Mouse (Mus musculus) cerebral cortex, adult 2 months (tissue): Measurements from ENCODE around the gene Hnrnpk.

Source experiments
- WGBS: fragments of 180-500 bp; shearing (Covaris S2); methylation state at CpG from one replicate; pipeline ENCODE4 v1.1.7; 2018; 5-methylcytosine and 5-hydroxymethylcytosine counted together

Gene Hnrnpk

GRCm38 (mm10) chr13:58403243-58403642 lies at the start of gene Hnrnpk:
Hnrnpk (minus strand) TSS chr13:58403343.
- WGBS = 6% methylated on average over 17 of the region's 17 CpGs

DNA sequence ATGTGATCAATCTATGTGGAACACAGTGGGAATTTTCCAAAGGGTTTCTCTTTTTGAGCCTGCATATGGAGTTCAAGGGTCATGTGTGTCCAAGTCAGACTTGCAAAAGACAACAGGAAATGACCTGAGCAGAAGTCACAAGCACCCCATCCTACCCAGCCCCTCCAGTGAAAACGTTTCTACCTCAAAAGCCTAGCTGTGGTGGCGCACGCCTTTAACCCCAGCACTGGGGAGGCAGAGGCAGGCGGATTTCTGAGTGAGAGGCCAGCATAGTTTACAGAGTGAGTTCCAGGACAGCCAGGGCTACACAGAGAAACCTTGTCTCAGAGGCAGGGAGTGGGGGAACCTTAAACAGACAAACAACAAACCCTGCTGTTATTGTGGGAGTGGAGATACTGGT lies 49.1 kb upstream of the Hnrnpk start:
- WGBS = 84% methylated on average over 4 of the region's 4 CpGs

GRCm38 (mm10) chr13:58450459-58451182 lies 47.5 kb upstream of the Hnrnpk start:
- 91% methylated on average over 22 of the region's 22 CpGs for WGBS

- 86% methylated on average over 2 of the region's 2 CpGs for WGBS
Measured at GRCm38 (mm10) chr13:58446541-58446940, 43.4 kb upstream of the Hnrnpk start.

DNA sequence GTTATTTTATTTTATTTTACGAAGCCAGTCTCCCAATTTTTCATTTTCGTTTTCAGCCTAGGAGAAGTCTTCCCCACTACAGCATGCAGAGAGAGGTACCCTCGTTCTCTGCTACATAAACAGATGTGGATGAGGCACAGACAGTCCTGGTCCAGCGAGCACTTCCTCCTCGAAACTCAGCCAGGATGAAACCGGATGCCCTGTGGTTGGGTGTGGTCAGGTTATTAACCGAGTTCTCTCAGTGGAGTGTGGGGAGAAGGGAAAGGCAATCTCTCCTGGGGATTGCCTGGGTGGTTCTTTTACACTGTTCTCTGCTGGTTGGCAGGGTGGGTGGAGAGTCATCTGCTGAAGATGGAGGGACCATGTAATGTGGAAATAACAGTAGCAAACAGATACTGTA lies 40.6 kb upstream of the Hnrnpk start:
- WGBS = 67% methylated on average over 7 of the region's 7 CpGs

GRCm38 (mm10) chr13:58443326-58443725 lies 40.2 kb upstream of the Hnrnpk start:
- whole genome bisulfite sequencing = 73% methylated on average over 4 of the region's 4 CpGs

DNA sequence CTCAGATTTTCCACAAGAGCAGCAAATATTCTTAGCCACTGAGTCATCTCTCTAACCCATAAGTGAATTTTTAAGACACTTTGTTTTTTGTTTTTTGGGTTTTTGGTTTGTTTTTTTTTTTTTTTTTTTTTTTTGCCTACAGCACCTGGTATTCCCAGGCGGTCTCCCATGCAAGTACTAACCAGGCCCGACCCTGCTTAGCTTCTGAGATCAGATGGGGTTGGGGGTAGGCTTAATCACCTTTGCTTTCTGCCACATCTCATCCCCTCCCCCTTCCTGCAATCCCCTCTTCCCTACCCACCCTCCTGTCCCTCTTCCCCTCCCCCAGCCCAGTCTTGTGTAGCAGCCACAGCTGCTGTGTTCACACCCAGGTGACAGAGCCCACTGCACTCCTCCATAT lies 36.6 kb upstream of the Hnrnpk start:
- 90% methylated on average over 2 of the region's 2 CpGs for WGBS

GRCm38 (mm10) chr13:58423061-58423660 lies 20.0 kb upstream of the Hnrnpk start:
- 74% methylated on average over 10 of the region's 10 CpGs for WGBS

DNA sequence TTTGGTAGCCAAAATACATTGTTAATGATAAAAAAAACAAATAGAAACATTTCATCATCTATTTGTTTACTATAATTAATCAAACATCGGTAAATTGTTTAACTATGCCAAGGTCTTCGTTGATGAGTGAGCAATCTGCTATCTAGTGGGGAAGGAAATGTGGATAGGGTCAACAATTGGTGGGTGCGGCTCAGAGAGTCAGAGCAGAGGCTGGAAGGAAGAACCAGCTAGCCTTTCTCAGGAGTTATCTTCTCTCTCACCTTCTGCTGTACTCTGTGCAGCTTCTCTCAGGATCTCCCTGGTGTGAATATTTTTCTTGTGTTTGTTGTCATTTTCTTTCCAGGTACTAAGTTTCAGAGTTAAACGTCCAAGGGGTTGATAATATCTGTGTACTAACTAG lies 19.1 kb upstream of the Hnrnpk start:
- 87% methylated on average over 4 of the region's 4 CpGs for WGBS

- WGBS = 91% methylated on average over 4 of the region's 4 CpGs
Measured at GRCm38 (mm10) chr13:58421026-58421425, 17.9 kb upstream of the Hnrnpk start.

- 96% methylated on average over 1 of the region's 1 CpGs for WGBS
Measured at GRCm38 (mm10) chr13:58419266-58419665, 16.1 kb upstream of the Hnrnpk start.

GRCm38 (mm10) chr13:58418656-58419055 lies 15.5 kb upstream of the Hnrnpk start:
- 81% methylated on average over 4 of the region's 4 CpGs for WGBS

- WGBS = 70% methylated on average over 5 of the region's 5 CpGs
Measured at GRCm38 (mm10) chr13:58415838-58416237, 12.7 kb upstream of the Hnrnpk start.

DNA sequence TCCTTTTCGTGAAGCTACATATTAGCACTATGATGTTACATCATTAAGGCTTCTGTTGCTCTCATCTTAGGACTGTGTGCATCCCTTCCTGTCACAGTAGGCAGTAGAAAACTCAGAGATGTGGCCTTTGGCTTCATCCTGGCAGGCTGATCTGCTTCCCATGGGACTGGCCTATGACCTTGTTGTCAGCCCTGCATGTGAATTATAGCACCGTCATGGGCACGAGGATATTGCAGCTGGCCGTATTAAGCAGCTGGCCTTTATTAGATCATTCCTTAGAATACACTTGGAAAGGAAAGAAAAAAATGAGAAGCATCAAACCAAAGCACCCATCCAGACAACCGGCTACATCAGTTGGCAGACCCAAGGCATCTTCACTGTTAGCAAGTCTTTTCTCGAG lies 12.2 kb upstream of the Hnrnpk start:
- WGBS = 77% methylated on average over 6 of the region's 6 CpGs

GRCm38 (mm10) chr13:58411073-58411472 lies 7.9 kb upstream of the Hnrnpk start:
- WGBS = 96% methylated on average over 4 of the region's 4 CpGs

DNA sequence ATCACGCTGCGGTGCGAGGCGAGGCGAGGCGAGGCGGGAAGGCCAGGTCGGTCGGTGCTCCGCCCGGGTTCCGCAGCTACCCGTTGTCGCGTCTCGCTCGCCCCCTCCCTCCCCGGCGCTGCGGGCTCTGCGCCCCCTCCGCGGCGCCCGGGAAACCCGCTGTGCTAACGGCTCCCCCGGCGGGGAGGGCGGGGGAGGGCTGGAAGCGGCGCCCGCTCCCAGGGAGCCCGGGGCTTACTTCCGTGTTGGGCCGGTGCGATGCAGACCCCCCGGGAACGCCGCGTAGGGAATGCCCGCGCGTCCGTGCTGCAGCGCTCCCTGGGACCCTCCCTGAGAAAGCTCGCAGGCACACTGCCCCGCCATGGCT lies 416 bp downstream of the Hnrnpk start:
- WGBS = 0% methylated on average over 37 of the region's 48 CpGs

DNA sequence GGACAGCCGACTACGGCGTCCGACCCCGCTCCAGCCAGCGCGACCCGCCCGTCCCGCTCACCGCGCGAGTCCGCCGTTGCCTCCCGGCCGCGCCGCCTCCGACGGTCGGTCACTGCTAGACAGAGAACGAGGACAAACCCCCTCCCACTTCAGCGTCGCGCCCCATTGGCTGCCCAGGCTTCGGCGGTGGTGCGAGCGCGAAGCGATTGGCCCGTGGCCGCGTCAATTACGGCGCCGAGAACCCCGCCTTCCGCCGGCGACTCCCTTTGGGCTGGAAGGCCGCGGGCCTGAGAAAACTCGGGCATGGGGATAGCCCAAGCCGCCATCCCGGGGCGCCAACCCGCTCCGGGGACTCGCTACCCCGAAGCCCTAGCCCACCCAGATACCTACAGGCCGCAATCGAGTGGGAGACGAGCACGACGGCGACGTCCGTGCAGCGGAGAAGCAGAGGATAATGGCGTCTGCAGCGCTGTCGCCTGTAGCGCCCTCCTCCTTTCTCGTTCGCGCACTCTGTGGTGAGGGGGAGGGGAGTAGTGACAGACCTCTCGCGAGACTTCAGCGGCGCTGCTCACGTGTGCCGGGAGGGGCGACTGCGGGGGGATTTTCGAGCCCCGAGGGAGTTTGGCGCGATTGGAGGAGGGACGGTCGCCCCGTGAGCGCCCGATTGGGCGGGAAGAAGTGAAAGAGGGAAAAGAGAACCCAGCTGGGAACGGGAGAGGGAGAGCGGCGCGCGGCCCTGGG lies 970 bp downstream of the Hnrnpk start, which contains the start of gene Rmi1:
Rmi1 (plus strand) TSS at position 246 of the 741 bp plus-strand sequence.
- under 1% methylated on average over 91 of the region's 91 CpGs for WGBS

DNA sequence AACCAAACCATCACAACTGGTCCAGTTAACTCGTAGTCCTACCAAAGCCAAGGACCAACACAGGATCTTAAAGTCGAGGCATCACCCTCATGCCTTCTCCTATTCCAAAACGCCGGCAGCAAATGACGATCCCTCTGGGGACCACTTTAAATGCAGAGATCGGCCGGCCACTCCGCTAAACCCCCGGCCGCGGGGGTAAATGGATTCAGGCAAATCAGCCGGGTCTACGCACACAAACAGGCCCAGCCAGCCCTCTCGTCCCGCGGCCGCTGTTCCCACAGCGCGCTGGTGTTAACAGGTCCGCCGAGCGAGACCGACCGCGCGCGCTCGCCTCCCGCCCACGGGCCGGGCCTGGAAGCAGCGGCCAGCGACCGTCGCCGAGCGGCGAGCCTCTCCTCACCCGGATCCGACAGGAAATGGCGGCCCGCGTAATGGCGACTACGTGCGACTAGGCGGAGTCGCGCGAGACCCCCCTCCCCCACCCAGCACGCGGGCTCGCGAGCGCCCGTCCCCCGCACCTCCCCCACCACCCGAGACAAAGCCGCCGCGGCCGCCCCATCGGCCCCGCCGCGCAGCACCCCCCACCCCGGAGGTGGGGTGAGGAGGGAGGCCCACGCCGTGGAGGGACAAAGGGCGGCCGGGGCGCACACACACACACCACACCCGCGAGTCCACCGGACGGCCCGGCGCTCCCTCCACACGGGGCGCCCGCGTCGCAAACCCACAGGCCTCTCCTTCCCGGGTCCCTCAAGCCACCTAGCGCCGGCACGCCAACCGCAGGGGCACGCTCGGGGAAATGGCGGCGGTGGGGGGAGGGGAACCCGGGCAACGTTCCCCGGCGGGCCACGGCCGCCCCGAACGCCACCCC lies 1.8 kb downstream of the Hnrnpk start:
- WGBS = under 1% methylated on average over 96 of the region's 100 CpGs

- WGBS = under 1% methylated on average over 11 of the region's 11 CpGs
Measured at GRCm38 (mm10) chr13:58400576-58400975, 2.6 kb downstream of the Hnrnpk start.

GRCm38 (mm10) chr13:58397651-58398050 lies 5.5 kb downstream of the Hnrnpk start:
- WGBS = 40% methylated on average over 13 of the region's 13 CpGs

GRCm38 (mm10) chr13:58394392-58394791 lies 8.8 kb downstream of the Hnrnpk start:
- 76% methylated on average over 11 of the region's 11 CpGs for WGBS
